Mouse (Mus musculus) CD4-positive, CD25-positive, alpha-beta regulatory T cell, adult 2 months (primary cell): Measurements from ENCODE around the gene Cdadc1.

Source experiments
- DNase-seq: peaks from one replicate; pipeline ENCODE4 v3.0.0-alpha.2; 2012; ENCODE audit warnings: low read depth, low spot score

The Cdadc1 gene

GRCm38 (mm10) chr14:59612920-59613625, 15.3 kb upstream of the Cdadc1 start:
- DNase-seq, result peak; percentile 67

GRCm38 (mm10) chr14:59607021-59607420, 9.3 kb upstream of the Cdadc1 start:
- no peak for DNase-seq

- DNase-seq, result peak; percentile 81
Measured at GRCm38 (mm10) chr14:59605671-59606353, 8.1 kb upstream of the Cdadc1 start.

- DNase-seq, result peak; percentile 60
Measured at GRCm38 (mm10) chr14:59604002-59604645, 6.4 kb upstream of the Cdadc1 start.

- DNase-seq, result no peak
Measured at GRCm38 (mm10) chr14:59598260-59598627, 485 bp upstream of the Cdadc1 start.

- DNase-seq, result no peak
Measured at GRCm38 (mm10) chr14:59594988-59595387, 2.8 kb downstream of the Cdadc1 start.

- DNase-seq, result no peak
Measured at GRCm38 (mm10) chr14:59592593-59592992, 5.2 kb downstream of the Cdadc1 start.

GRCm38 (mm10) chr14:59591901-59592300, 5.9 kb downstream of the Cdadc1 start:
- DNase-seq, result no peak

- DNase-seq, result peak; percentile 70
Measured at GRCm38 (mm10) chr14:59590614-59591013, 7.1 kb downstream of the Cdadc1 start.

- DNase-seq, result no peak
Measured at GRCm38 (mm10) chr14:59576385-59576784, 21.4 kb downstream of the Cdadc1 start.

GRCm38 (mm10) chr14:59566756-59567155, 31.0 kb downstream of the Cdadc1 start:
- no peak for DNase-seq

- DNase-seq, result no peak
Measured at GRCm38 (mm10) chr14:59557886-59558285, 39.9 kb downstream of the Cdadc1 start.

- no peak for DNase-seq
Measured at GRCm38 (mm10) chr14:59557071-59557470, 40.7 kb downstream of the Cdadc1 start.

- peak; percentile 80 for DNase-seq
Measured at GRCm38 (mm10) chr14:59555928-59556531, 41.7 kb downstream of the Cdadc1 start.

- peak; percentile 18 for DNase-seq
Measured at GRCm38 (mm10) chr14:59555018-59555417, 42.7 kb downstream of the Cdadc1 start.

GRCm38 (mm10) chr14:59554025-59554424, 43.7 kb downstream of the Cdadc1 start:
- no peak for DNase-seq

GRCm38 (mm10) chr14:59551956-59552355, 45.8 kb downstream of the Cdadc1 start:
- no peak for DNase-seq

GRCm38 (mm10) chr14:59550841-59551240, 46.9 kb downstream of the Cdadc1 start:
- DNase-seq, result no peak

- DNase-seq, result no peak
Measured at GRCm38 (mm10) chr14:59549106-59549505, 48.7 kb downstream of the Cdadc1 start.

- DNase-seq, result no peak
Measured at GRCm38 (mm10) chr14:59548532-59548931, 49.2 kb downstream of the Cdadc1 start.

GRCm38 (mm10) chr14:59547530-59547929, 50.2 kb downstream of the Cdadc1 start:
- DNase-seq, result no peak

GRCm38 (mm10) chr14:59546162-59546880, 51.4 kb downstream of the Cdadc1 start:
- DNase-seq, result no peak
